Mouse (Mus musculus) MEL-GATA-1-ER (cell line): Measurements from ENCODE around the gene Myo1e.

Experiments used
- DNase-seq: peaks from one replicate; pipeline ENCODE4 v3.0.0-alpha.2; 2012; ENCODE audit warnings: low read depth; ENCODE audit errors: extremely low read depth

Gene Myo1e

DNA sequence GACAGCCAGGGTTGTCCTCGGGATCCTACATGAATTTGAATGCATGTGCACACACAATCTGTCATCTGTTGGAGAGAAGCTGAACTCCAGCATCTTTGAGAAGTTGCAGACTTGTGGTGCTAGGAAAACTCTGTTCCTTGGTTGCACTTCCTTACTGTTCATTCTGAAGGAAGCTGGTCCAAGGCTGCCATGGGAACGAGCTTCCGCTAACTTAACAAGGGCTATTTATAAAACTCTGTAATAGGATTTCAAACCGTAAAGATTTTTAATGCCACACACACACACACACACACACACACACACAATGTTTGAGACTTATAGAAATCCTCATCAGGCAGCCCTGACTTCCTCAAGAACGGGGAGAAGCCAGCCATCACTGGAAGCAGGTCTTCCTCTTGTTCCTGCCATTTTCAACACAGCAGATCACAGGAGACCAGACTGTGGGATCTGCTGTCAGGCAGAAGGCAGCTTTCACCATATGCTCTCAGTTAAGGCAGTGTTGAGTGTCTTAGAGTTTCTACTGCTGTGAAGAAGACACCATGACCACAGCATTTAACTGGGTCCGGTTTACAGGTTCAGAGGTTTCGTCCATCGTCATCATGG lies 194.9 kb downstream of the Myo1e start:
- DNase-seq, result no peak

DNA sequence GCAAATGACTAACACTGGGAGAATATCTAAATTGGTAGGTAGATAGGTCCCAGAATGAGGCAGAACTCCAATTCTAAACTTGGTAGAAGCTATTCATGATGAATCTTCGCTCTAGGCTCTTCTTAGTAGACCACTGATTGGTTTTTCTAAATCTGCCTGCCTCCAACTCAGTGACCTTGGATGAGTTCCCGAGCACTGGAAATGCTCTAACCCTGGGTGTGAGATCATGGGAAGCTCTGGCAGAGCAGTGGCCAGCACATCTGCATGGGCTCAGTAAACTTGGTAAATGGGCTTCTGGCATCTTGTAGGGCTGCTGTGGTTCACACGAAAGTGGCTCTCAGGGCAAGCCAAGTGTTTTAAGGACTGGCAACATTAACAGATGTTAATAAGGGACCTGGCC lies 199.4 kb downstream of the Myo1e start:
- DNase-seq, result no peak

DNA sequence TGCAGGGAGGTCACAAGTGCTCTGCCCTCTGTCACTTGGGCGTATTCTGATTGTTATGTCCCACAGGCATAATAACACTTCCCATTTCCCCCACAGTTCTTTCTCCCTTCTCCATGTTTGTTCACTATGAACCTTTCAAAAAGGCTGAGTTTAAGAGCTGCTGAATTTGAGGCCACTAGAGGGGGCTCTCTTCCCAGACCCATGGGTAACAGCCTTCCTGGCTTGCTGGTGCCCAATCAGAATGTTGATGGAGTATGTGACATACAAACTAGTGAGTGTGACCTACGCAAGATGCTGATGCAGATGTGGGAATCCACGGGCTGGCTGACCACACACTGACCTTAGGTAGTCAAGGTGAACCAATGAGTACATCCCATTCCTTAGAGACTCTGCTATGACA lies 201.6 kb downstream of the Myo1e start:
- DNase-seq, result no peak

DNA sequence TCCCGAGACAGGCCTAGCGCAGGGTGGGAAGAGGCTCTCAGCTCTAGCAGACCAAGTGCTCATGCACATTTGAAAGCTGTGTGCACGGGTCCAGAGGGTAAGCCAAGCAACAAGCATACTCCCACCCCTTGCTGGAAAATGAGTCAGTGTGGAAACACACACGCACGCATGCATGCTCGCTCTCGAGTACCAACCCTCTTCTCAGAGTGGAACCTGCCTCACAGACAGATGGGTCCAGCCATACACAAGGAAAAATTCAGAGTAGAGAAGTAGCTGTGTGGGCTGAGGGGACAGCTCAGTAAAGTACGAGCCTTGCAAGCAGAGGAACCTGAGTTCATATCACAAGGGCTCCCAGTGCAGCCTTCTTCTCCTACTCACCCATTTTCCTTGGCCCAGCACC lies 202.6 kb downstream of the Myo1e start:
- no peak for DNase-seq

DNA sequence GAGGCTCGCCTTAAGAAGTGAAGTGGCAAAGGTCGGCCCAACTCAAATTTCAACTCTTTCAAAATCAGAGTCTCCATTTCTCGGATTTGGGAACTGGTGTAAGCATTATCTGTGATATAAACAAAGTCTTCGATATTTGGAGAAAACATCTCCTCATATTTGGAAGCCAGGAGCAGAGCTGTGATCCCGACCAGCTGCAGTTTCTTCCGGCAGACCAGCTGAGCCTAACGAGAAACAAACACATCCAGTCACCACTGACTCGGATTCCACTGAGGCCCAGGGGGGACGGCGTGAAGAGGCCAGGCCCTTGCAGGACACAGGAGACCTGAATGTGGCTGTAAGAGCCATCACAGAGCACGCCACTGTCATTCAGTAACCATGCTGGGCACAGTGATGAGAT lies 203.5 kb downstream of the Myo1e start:
- DNase-seq, result no peak

DNA sequence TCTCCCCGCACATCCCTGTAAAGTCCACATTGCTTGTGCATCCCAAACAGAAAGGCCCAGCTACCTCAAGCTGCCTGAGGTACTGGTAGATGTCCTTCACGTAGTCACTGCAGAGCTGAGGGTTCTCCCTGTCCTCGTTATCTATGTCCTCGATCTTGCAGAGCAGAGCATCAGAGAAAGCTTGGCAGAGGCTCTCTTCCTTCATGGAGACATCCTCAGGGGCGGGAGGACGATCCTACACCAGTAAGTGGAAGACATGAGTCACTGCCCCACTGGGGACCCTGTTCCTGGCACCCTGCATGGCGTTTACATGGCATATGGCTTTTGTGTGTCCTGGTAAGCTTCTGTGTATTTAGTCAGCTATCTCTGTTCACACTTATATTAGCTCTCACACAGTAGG lies 205.9 kb downstream of the Myo1e start:
- no peak for DNase-seq

DNA sequence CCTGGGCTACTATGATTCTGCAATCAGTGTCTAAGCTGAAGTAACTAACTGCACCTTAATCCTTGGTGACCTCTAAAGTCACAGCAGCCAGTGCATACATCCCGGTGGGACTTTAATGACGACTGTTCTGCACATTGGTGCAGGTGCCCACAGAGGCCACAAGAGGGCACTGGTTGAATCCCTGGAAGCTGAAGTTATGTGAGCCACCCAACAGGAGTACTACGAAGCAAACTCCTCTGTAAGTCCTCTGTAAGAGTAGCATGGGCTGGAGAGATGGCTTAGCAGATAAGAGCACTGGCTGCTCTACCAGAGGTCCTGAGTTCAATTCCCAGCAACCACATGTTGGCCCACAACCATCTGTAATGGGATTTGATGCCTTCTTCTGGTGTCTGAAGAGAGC lies 209.3 kb downstream of the Myo1e start:
- peak; percentile 41 for DNase-seq

DNA sequence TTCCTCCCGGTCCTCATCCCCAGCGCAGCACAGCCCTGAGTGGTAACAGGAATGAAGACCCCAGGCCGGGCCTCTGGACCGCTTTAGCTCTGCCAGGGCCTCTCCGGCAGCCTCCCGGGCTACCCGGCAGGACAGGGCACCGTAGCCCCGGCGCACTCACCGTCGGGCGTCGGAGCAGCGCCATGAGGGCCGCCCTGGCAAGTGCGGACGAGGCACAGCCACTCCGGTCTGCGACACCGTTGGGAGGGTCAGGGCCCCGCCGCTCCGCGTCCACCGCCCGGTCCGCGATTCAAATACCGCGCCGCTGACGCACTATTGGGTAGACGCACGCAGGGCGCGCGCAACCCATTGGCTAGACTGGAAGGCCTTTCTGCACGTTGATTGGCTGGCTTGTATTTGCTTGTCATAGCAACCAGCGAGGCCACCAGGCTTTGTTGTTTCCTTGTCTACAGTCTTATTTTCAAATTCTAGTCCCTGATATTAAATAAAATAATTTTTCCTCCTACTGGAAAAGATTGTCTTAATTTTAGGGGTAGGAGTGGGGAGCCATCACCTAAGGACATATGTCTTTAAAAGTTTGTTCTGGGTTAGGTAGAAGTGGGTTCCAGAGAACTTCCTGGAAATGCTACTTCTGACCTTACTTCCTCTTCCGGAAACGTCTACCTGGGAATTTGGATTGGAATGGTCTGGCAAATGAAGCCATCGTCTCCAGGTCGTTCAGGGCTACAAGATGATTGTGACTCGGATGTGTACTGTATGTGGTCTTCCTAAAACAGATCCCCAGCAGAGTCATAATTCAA lies 214.3 kb downstream of the Myo1e start, which contains the start of gene Ccnb2:
Gene Ccnb2 (minus strand): TSS at position 291 of the 800 bp plus-strand sequence.
- DNase-seq, result peak; percentile 90

DNA sequence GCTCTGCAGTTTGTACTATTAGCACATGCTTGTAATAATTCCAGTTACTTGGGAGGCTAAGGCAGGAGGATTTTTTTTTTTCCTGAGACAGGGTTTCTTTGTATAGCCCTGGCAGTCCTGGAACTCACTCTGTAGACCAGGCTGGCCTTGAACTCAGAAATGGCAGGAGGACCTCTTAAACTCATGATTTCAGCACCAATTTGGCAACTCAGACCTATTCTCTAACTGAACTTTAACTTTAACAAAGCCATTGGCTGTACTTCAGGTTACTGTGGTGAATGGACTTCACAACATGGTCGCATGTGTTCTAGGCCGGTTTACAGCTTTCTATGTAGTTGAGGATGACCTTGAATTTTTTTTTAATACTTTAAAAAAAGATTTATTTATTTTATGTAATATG lies 215.5 kb downstream of the Myo1e start:
- no peak for DNase-seq

DNA sequence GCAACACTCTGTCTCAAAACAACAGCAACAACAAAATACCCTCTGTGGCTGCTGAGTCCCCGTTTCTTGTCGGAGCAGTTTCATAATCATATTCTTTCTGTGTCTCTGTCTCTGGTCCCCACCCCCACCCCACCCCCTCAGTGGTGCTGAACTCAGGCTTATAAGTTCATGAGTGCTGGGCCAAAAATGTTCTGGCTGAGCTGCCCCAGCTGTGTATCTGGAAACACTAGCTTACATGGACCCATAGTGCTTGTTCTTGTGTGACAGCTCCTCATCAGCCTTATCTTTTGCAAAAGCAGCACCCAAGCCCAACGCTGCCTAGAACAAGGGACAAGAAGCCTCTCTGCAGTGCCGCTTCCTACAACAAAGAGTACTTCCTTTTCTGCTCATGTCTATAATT lies 232.8 kb downstream of the Myo1e start:
- no peak for DNase-seq

DNA sequence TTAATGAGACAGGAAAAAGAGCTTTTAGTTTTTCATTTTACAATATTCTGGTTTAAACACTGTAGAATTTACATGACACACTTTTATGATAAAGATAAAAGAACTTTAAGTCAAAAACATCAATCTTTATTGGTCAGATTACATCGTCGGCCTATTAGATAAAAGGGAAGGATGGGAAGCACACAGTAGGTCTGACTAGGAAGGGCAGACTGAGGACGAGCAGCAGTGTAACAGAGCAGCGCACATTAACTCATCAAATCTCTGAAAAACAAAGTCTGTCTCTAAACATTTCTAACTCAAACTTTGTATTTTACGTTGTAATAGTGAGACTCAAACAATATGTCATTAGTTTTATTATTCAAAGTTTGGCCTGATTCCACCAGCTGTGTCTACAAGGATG lies 241.9 kb downstream of the Myo1e start:
- DNase-seq, result no peak
